In the genomic region with DNA sequence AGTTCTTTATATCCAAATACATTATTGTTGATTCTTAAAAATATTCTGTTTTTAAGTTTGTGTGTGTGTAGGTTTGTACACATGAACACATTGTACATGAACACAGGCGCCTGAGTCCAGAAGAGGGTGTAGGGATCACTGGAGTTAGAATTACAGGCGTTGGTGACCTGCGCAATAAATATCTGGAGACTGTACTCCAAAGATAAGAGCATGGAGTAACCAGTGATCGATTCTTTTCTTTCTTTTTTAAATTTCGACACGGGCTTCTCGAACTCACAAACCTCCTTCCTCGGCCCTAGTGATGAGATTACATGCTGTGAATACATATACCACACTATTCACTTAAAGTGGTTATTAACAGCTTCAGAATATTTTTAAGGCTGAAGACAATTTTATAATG, we compare ENCODE assay signal across 8 mouse cellular contexts. TPM values are rescaled to one million over a fixed set of nuclear protein-coding genes. Genes with fewer than 3 reads are reported as not detected.
DNase-seq lines count a peak whose midpoint lies in the region; ATAC-seq and TF ChIP-seq lines count a peak whose summit lies in the region.

No protein-coding gene starts in this region.

- no peaks in the 10 kb centered on the region for H3K27me3 ChIP-seq in hindbrain, embryonic 13.5 days

- peak overlapping the region; percentile 86 for H3K4me2 ChIP-seq in hindbrain, embryonic 13.5 days

- H3K36me3 ChIP-seq in hindbrain, embryonic 13.5 days: no peaks in the 10 kb centered on the region

- peak overlapping the region; percentile 79 for H3K4me3 ChIP-seq in gastrocnemius, adult 2 months
- H3K4me3 ChIP-seq in hindbrain, embryonic 13.5 days: peak overlapping the region; percentile 75; the same call in 1 of the 2 replicates

- 0 out of 2 replicates have a peak, but pooled peaks have one; percentile 16 for ATAC-seq in common myeloid progenitor, adult 5-6 weeks (replicated peaks; ENCODE audit: low read depth, poor library complexity, severe bottlenecking)
- peak; percentile 46; the same call in 1 of the 2 replicates for ATAC-seq in hindbrain, embryonic 13.5 days (ENCODE audit: low FRiP score)
- ATAC-seq in megakaryocyte-erythroid progenitor cell, adult 5-6 weeks (replicated peaks; ENCODE audit: low FRiP score, low TSS enrichment, poor library complexity, severe bottlenecking): peak; percentile 62

- TF ChIP-seq CTCF in gastrocnemius, adult 2 months (IDR thresholded peaks at IDR 0.05): no peak

- H3K4me1 ChIP-seq in hindbrain, embryonic 13.5 days (replicated peaks): peaks cover 9% of the 10 kb centered on the region; the same call in 1 of the 2 replicates

- H3K27ac ChIP-seq in gastrocnemius, adult 2 months: peak overlapping the region; percentile 38; the same call in 1 of the 2 replicates
- H3K27ac ChIP-seq in hindbrain, embryonic 13.5 days: no peak overlapping the region

- no peak for DNase-seq in gastrocnemius, adult 2 months
- no peak for DNase-seq in gastrocnemius, postnatal 36 days
- DNase-seq in right cerebral cortex, postnatal 10 days (ENCODE audit: low spot score in 2 of 2): no peak
- no peak for DNase-seq in right cerebral cortex, postnatal 14 days
- no peak for DNase-seq in ovary, postnatal 14 days (ENCODE audit: low spot score)

- intact Hi-C loops in gastrocnemius, adult 2 months (cut with DNase I): no loop called here
- intact Hi-C loops in gastrocnemius, postnatal 36 days (cut with DNase I): no loop called here

- H3K9ac ChIP-seq in hindbrain, embryonic 13.5 days: no peak overlapping the region

- WGBS in hindbrain, embryonic 13.5 days: 82% methylated on average over 8 of the region's 8 CpGs

- no peaks in the 10 kb centered on the region for H3K9me3 ChIP-seq in hindbrain, embryonic 13.5 days

RNA-seq across cellular contexts. Expression of gene Zfp239, which starts 0.6 kb away (rescaled TPM):
- under 1 TPM; 0.59 to 0.75 TPM for total RNA-seq in gastrocnemius, adult 2 months (2021)
- total RNA-seq in gastrocnemius, postnatal 36 days (2021): under 1 TPM; 0.23 to 0.37 TPM
- total RNA-seq in common myeloid progenitor, adult 5-6 weeks (2017): 4.3 and 8.9 TPM in 2 replicates
- polyA plus RNA-seq in hindbrain, embryonic 13.5 days (2015; fragmentation: Nextera tagmentation; extraction: Ambion mirVana): 11.9 and 14.6 TPM in 2 replicates
- 7.3 and 8.1 TPM in 2 replicates for total RNA-seq in megakaryocyte-erythroid progenitor cell, adult 5-6 weeks (2014; fragmentation: Nextera tagmentation)
- total RNA-seq in megakaryocyte-erythroid progenitor cell, adult 5-6 weeks (2017): 2.4 and 21.7 TPM in 2 replicates

RNA-seq across cellular contexts. Expression of gene Zfp637, which starts 21.5 kb away (rescaled TPM):
- 10 to 100 TPM; 39.9 to 42.3 TPM for total RNA-seq in gastrocnemius, adult 2 months (2021)
- total RNA-seq in gastrocnemius, postnatal 36 days (2021): 10 to 100 TPM; 35.0 to 35.2 TPM
- total RNA-seq in common myeloid progenitor, adult 5-6 weeks (2017): 22.8 and 30.0 TPM in 2 replicates
- polyA plus RNA-seq in hindbrain, embryonic 13.5 days (2015; fragmentation: Nextera tagmentation; extraction: Ambion mirVana): 145 TPM in 2 replicates
- 42.5 and 68.1 TPM in 2 replicates for total RNA-seq in megakaryocyte-erythroid progenitor cell, adult 5-6 weeks (2014; fragmentation: Nextera tagmentation)
- 36.5 and 38.9 TPM in 2 replicates for total RNA-seq in megakaryocyte-erythroid progenitor cell, adult 5-6 weeks (2017)

RNA-seq across cellular contexts. Expression of gene Hnrnpf, which starts 37.7 kb away (rescaled TPM):
- total RNA-seq in gastrocnemius, adult 2 months (2021): 100 to 1,000 TPM; 104 to 108 TPM
- 10 to 100 TPM; 83.2 to 98.9 TPM for total RNA-seq in gastrocnemius, postnatal 36 days (2021)
- total RNA-seq in common myeloid progenitor, adult 5-6 weeks (2017): 1,320 and 1,371 TPM in 2 replicates
- 307 and 313 TPM in 2 replicates for polyA plus RNA-seq in hindbrain, embryonic 13.5 days (2015; fragmentation: Nextera tagmentation; extraction: Ambion mirVana)
- 700 and 784 TPM in 2 replicates for total RNA-seq in megakaryocyte-erythroid progenitor cell, adult 5-6 weeks (2014; fragmentation: Nextera tagmentation)
- 1,626 and 1,721 TPM in 2 replicates for total RNA-seq in megakaryocyte-erythroid progenitor cell, adult 5-6 weeks (2017)

Comparison
In these comparisons a context has a peak if more than half of its experiments do, and no peak if none do; other contexts are left out.
1. RNA of gene Hnrnpf, which starts 37.7 kb away (total RNA-seq): 700 to 1,721 TPM in megakaryocyte-erythroid progenitor cell, adult 5-6 weeks and 1,320 to 1,371 TPM in common myeloid progenitor, adult 5-6 weeks; 104 to 108 TPM in gastrocnemius, adult 2 months and 83.2 to 98.9 TPM in gastrocnemius, postnatal 36 days; every median in the first group is over 4 times any median in the second.
2. Peak in every context shown above with its lines, with median percentiles within 50 percentile points of each other: ATAC-seq.